Mouse (Mus musculus): ENCODE measurements at regions not wholly inside any gene's neighbourhood (a gene's known extent, or its start where the extent isn't known, plus 50 kb on each side); places are given as distances from the start of the nearest gene placed in this dataset.

GRCm38 (mm10) chr15:51472049-51472448, 2412.7 kb upstream of the Gm7489 start:
- no peak for ATAC-seq (replicated peaks)
- no peaks in the 10 kb centered on the region for H3K36me3 ChIP-seq (replicated peaks)
- H3K27me3 ChIP-seq (replicated peaks): no peaks in the 10 kb centered on the region
- no peak overlapping the region for H3K4me3 ChIP-seq
- no peak overlapping the region for H3K27ac ChIP-seq
- H3K4me2 ChIP-seq: no peak overlapping the region
- no peaks in the 10 kb centered on the region for H3K9me3 ChIP-seq
- H3K4me1 ChIP-seq: no peaks in the 10 kb centered on the region
- no peak overlapping the region for H3K9ac ChIP-seq
- 90% methylated on average over 2 of the region's 2 CpGs for WGBS

GRCm38 (mm10) chr15:51481856-51482255, 2402.8 kb upstream of the Gm7489 start:
- no peaks in the 10 kb centered on the region for H3K27me3 ChIP-seq (replicated peaks)
- H3K36me3 ChIP-seq (replicated peaks): no peaks in the 10 kb centered on the region
- no peaks in the 10 kb centered on the region for H3K4me1 ChIP-seq
- no peak overlapping the region for H3K4me3 ChIP-seq
- no peaks in the 10 kb centered on the region for H3K9me3 ChIP-seq
- no peak for ATAC-seq (replicated peaks)
- H3K27ac ChIP-seq: no peak overlapping the region
- WGBS: 83% methylated on average over 4 of the region's 4 CpGs
- no peak overlapping the region for H3K9ac ChIP-seq
- no peak overlapping the region for H3K4me2 ChIP-seq

DNA sequence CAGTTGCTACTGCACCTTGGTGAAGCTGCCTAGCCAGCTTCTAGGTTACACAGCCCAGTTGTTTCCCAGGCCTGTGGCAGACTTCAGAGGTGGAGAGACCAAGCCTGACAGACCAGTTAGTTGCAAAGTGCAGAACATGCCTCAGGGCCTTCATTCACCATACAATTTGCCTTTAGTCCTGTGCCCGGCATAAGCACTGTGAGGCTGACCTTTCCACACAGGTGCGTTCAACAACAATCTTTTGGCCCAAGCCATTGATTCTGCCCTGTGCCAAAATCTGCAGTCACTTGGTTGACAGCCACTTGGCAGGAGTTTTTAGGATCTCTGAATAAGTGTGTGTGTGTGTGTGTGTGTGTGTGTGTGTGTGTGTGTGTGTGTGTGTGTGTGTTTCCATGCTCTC, 2400.5 kb upstream of the Gm7489 start:
- no peak overlapping the region for H3K4me3 ChIP-seq
- no peak overlapping the region for H3K27ac ChIP-seq
- ATAC-seq (replicated peaks): no peak
- H3K27me3 ChIP-seq (replicated peaks): no peaks in the 10 kb centered on the region
- no peaks in the 10 kb centered on the region for H3K4me1 ChIP-seq
- H3K9ac ChIP-seq: no peak overlapping the region
- H3K36me3 ChIP-seq (replicated peaks): no peaks in the 10 kb centered on the region
- no peak overlapping the region for H3K4me2 ChIP-seq
- 90% methylated on average over 2 of the region's 2 CpGs for WGBS
- no peaks in the 10 kb centered on the region for H3K9me3 ChIP-seq

DNA sequence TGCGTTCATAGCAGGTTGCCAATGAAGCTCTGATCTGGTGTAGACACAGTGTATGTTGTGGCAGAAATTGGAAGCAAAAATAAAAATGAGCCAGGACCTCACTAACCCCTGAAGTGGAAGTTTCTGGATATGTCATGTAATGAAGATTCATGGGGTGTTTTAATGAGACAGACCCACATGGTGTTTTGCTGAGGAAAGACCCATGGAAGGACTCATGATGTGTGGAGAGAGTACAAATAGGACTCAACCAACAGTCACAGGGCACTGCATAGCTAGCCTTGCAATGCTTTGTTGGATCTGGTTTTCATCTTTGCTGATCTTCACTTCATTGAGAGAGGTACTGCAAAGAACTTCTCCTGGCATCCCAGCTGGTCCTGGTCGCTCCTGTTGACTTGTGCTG, 2399.2 kb upstream of the Gm7489 start:
- Histone ChIP-seq H3K4me3 (no peak overlapping the region), H3K27me3 (replicated peaks) (no peaks in the 10 kb centered on the region), H3K9ac (no peak overlapping the region), H3K36me3 (replicated peaks) (no peaks in the 10 kb centered on the region), H3K27ac (no peak overlapping the region), H3K4me2 (no peak overlapping the region), H3K4me1 (no peaks in the 10 kb centered on the region), H3K9me3 (no peaks in the 10 kb centered on the region)
- no peak for ATAC-seq (replicated peaks)
- 88% methylated on average over 2 of the region's 2 CpGs for WGBS

DNA sequence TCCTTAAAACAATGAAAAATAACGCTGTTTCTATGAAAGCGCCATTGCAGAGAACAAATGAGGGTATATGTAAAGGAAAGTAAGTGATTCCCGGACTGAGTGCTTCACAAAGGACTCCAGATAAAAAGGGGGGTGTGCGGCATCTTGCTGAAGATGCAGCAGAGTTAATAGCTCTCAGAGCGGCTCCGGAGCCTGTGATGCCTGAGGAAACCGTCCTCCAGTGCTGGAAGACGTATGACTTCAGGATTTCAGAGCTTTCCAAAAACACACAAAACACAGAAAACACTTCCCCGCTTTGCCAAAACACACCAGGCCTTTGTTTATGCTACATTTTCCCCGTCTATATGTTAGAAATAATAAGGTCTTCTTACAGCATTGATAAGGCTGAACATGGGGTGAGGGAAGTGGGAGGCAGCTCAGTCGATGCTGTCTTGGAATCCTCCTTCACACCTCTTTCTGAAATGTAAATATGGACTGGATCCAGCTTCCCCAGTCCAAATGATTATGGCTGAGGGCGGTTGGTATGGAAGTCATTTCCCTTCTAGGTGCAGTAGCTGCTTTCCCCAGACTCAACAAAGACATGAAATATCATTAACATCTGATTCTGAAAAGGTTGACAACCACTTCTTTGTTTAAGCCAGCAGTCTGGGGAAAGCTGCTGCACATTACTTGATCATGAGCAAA, 2382.5 kb upstream of the Gm7489 start:
- no peak overlapping the region for H3K4me3 ChIP-seq
- no peak overlapping the region for H3K9ac ChIP-seq
- H3K36me3 ChIP-seq (replicated peaks): no peaks in the 10 kb centered on the region
- H3K4me2 ChIP-seq: no peak overlapping the region; the same call in 1 of the 2 replicates
- 65% methylated on average over 12 of the region's 12 CpGs for WGBS
- peak overlapping the region; percentile 66 for H3K27ac ChIP-seq
- no peaks in the 10 kb centered on the region for H3K9me3 ChIP-seq
- 0 out of 2 replicates have a peak, but pooled peaks cover 9% of the 10 kb centered on the region for H3K4me1 ChIP-seq
- H3K27me3 ChIP-seq (replicated peaks): no peaks in the 10 kb centered on the region
- ATAC-seq (replicated peaks): peak; percentile 48

GRCm38 (mm10) chr15:51502742-51503270, 2381.9 kb upstream of the Gm7489 start:
- no peaks in the 10 kb centered on the region for H3K27me3 ChIP-seq (replicated peaks)
- peak overlapping the region; percentile 39 for H3K4me2 ChIP-seq
- peak overlapping the region; percentile 15; the same call in 1 of the 2 replicates for H3K4me3 ChIP-seq
- 26% methylated on average over 10 of the region's 10 CpGs for WGBS
- H3K9me3 ChIP-seq: no peaks in the 10 kb centered on the region
- no peaks in the 10 kb centered on the region for H3K36me3 ChIP-seq (replicated peaks)
- H3K4me1 ChIP-seq: 0 out of 2 replicates have a peak, but pooled peaks cover 9% of the 10 kb centered on the region
- H3K9ac ChIP-seq: no peak overlapping the region
- peak; percentile 81 for ATAC-seq (replicated peaks)
- peak overlapping the region; percentile 66 for H3K27ac ChIP-seq

- 0 out of 2 replicates have a peak, but pooled peaks cover 9% of the 10 kb centered on the region for H3K4me1 ChIP-seq
- H3K9me3 ChIP-seq: no peaks in the 10 kb centered on the region
- peak overlapping the region; percentile 66; the same call in 1 of the 2 replicates for H3K27ac ChIP-seq
- H3K36me3 ChIP-seq (replicated peaks): no peaks in the 10 kb centered on the region
- WGBS: 9% methylated on average over 8 of the region's 8 CpGs
- ATAC-seq (replicated peaks): 0 out of 2 replicates have a peak, but pooled peaks have one; percentile 34
- H3K9ac ChIP-seq: no peak overlapping the region
- H3K27me3 ChIP-seq (replicated peaks): no peaks in the 10 kb centered on the region
- peak overlapping the region; percentile 39 for H3K4me2 ChIP-seq
- H3K4me3 ChIP-seq: peak overlapping the region; percentile 15; the same call in 1 of the 2 replicates
Observed at GRCm38 (mm10) chr15:51503341-51503740, 2381.4 kb upstream of the Gm7489 start.

DNA sequence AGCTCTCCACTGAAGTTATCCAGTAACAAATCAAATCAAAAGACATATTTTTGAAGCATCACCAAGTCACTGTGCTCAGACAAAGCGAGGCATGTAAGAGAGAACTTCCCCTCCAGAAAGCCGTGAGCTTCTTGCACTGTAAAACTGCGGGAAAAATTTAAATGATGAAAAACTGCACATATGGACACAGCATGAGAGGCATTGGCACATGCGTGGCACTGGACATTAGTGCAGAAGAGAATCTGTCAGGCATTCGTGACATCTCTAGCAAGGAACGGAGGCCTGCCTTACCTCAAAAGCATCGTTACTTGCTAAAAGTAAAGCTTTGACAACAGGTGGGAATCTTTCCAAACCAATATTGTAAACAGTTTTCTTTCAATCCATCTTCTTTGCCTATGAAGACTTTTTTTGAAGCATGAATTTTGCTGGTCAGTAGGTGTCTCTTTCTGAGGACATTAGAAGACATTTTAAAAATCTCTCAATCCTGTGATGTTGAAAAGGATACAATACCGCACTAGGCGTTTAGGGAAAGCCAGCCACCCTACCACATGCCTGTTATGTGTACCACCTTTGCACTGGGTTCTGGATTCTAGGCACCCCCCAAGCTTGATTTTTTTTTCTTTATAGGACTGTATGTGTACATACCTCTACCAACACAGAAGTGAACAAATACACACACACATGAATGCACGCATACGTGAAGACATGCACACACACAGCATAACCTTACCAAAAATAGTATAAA, 2380.5 kb upstream of the Gm7489 start:
- no peak for ATAC-seq (replicated peaks)
- Histone ChIP-seq H3K27me3 (replicated peaks) (no peaks in the 10 kb centered on the region), H3K4me3 (no peak overlapping the region), H3K9ac (no peak overlapping the region), H3K4me2 (no peak overlapping the region), H3K9me3 (no peaks in the 10 kb centered on the region), H3K4me1 (0 out of 2 replicates have a peak, but pooled peaks cover 9% of the 10 kb centered on the region), H3K27ac (no peak overlapping the region), H3K36me3 (replicated peaks) (no peaks in the 10 kb centered on the region)
- 79% methylated on average over 11 of the region's 11 CpGs for WGBS

- no peak for ATAC-seq (replicated peaks)
- H3K9ac ChIP-seq: no peak overlapping the region
- H3K36me3 ChIP-seq (replicated peaks): no peaks in the 10 kb centered on the region
- H3K9me3 ChIP-seq: no peaks in the 10 kb centered on the region
- no peak overlapping the region for H3K27ac ChIP-seq
- H3K4me2 ChIP-seq: no peak overlapping the region
- 0 out of 2 replicates have a peak, but pooled peaks cover 9% of the 10 kb centered on the region for H3K4me1 ChIP-seq
- H3K27me3 ChIP-seq (replicated peaks): no peaks in the 10 kb centered on the region
- no peak overlapping the region for H3K4me3 ChIP-seq
- WGBS: 88% methylated on average over 5 of the region's 5 CpGs
Observed at GRCm38 (mm10) chr15:51504789-51505188, 2379.9 kb upstream of the Gm7489 start.

DNA sequence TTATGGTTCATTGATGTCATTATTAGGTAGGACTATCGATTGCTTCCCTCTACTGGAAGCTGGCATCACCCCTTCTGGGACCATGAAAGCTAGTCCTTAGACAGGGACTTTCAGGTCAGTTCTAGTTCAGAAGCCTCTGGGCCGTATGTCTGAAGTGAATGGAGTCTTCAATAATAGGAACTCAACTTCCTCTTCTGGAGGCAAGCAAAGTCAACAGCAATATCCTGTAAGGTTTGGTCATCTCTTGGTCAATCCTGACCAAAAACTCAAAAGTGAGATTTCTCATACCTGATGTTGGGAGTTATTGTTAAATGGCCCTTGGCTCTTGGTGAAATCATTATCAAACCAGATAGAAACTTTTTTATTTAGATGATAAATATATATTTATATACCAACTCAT, 2377.6 kb upstream of the Gm7489 start:
- H3K36me3 ChIP-seq (replicated peaks): no peaks in the 10 kb centered on the region
- 90% methylated on average over 2 of the region's 2 CpGs for whole genome bisulfite sequencing
- ATAC-seq (replicated peaks): no peak
- H3K4me3 ChIP-seq: no peak overlapping the region
- no peak overlapping the region for H3K9ac ChIP-seq
- no peak overlapping the region for H3K27ac ChIP-seq
- 0 out of 2 replicates have a peak, but pooled peaks cover 9% of the 10 kb centered on the region for H3K4me1 ChIP-seq
- H3K4me2 ChIP-seq: no peak overlapping the region
- H3K27me3 ChIP-seq (replicated peaks): no peaks in the 10 kb centered on the region
- H3K9me3 ChIP-seq: no peaks in the 10 kb centered on the region

DNA sequence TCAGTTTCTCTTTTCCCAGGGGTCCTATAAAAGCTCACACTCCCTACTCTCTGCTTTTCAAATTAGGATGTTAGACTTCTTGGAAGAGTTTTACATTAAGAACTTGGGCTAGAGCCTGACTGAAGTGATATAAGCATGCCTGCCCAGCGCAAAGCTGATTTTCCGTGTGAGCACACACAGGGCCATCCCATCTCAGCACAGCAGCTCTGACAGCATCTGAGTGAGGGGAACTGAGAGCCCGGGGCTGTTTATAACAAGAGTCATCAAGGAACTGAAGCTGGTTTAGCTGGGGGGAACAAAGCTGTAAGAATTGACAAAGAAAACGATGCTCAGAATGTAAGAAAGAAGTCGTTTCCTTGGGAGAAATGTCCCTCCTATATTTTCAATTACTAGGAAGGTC, 2373.4 kb upstream of the Gm7489 start:
- no peak; the same call in 1 of the 2 replicates for ATAC-seq (replicated peaks)

DNA sequence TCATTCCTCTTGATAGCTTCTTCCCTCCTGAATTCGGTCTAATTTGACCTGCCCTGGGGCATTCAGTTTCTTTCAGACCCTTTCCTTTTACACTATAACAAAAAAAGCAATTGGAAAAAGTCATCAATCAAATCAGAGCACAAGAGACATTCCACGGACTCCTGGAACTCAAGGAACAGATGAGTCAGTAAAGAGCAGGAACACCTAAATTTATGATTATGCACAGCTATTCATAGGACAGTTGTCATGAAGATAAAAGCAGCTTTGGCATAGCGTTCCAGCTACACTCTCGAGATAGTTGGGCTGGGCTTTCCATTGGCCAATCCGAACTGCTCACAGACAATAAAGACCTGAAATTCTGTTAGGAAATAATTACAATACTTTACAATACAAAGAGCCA, 2348.4 kb upstream of the Gm7489 start:
- WGBS: 66% methylated on average over 5 of the region's 5 CpGs
- Histone ChIP-seq H3K27me3 (replicated peaks) (no peaks in the 10 kb centered on the region), H3K4me3 (no peak overlapping the region), H3K4me2 (no peak overlapping the region), H3K9ac (no peak overlapping the region), H3K9me3 (no peaks in the 10 kb centered on the region), H3K27ac (no peak overlapping the region), H3K36me3 (replicated peaks) (no peaks in the 10 kb centered on the region), H3K4me1 (no peaks in the 10 kb centered on the region)
- no peak for ATAC-seq (replicated peaks)

More for the DNA sequence above, 2373.4 kb upstream of the Gm7489 start:
- Histone ChIP-seq H3K4me2 (no peak overlapping the region), H3K36me3 (replicated peaks) (no peaks in the 10 kb centered on the region), H3K4me3 (no peak overlapping the region), H3K27me3 (replicated peaks) (no peaks in the 10 kb centered on the region), H3K27ac (no peak overlapping the region), H3K9ac (no peak overlapping the region), H3K4me1 (no peaks in the 10 kb centered on the region), H3K9me3 (no peaks in the 10 kb centered on the region)
- WGBS: 27% methylated on average over 5 of the region's 5 CpGs
